Mouse (Mus musculus): ENCODE data around the gene Thap12. TPM values are rescaled to one million over a fixed set of nuclear protein-coding genes. Genes with fewer than 3 reads are reported as not detected.

Thap12 gene
- total and polyA plus RNA-seq, 3 experiments, result 47.7 to 140 (median 52.7) TPM

- TF ChIP-seq ZC3H11A (IDR thresholded peaks at IDR 0.05; ENCODE audit: low read depth, low read length), result no peak
- no peak for TF ChIP-seq NRF1 (IDR thresholded peaks at IDR 0.05; ENCODE audit: insufficient read depth, low read depth, low read length, poor library complexity, severe bottlenecking)
- TF ChIP-seq BHLHE40 (IDR thresholded peaks at IDR 0.05; ENCODE audit: borderline replicate concordance, low read depth, low read length), result no peak
- no peak for TF ChIP-seq TAL1 (IDR thresholded peaks at IDR 0.05; ENCODE audit: low read length)
- no peak for TF ChIP-seq GATA1 (IDR thresholded peaks at IDR 0.05; ENCODE audit: low read depth, low read length)
- no peak for TF ChIP-seq KAT2A (conservative IDR thresholded peaks at IDR 0.05; ENCODE audit: low read depth, low read length)
- TF ChIP-seq MAZ (IDR thresholded peaks at IDR 0.05; ENCODE audit: low read depth, low read length), result no peak
- no peak for TF ChIP-seq UBTF (IDR thresholded peaks at IDR 0.05; ENCODE audit: borderline replicate concordance, insufficient read depth, low read depth, low read length)
- no peak for TF ChIP-seq NELFE (IDR thresholded peaks at IDR 0.05; ENCODE audit: low read depth, low read length)
- Histone ChIP-seq H3K36me3 (ENCODE audit: control insufficient read depth in 1 of 2, insufficient read depth in 2 of 2, low read length in 2 of 2) (no peaks in the 10 kb centered on the region), H3K4me1 (ENCODE audit: control insufficient read depth in 1 of 2, insufficient read depth in 2 of 2, low read length in 2 of 2) (no peaks in the 10 kb centered on the region), H3K27me3 (ENCODE audit: control insufficient read depth in 1 of 2, insufficient read depth in 2 of 2, low read length in 2 of 2) (peaks cover 0 to 3% of the 10 kb centered on the region in 2 experiments; a peak in 2 of 4 replicates), H3K4me3 (ENCODE audit: control insufficient read depth in 1 of 2, insufficient read depth in 1 of 2, low read depth in 2 of 2, low read length in 2 of 2) (no peak overlapping the region), H3K9me3 (replicated peaks; ENCODE audit: insufficient read depth, low read length) (no peaks in the 10 kb centered on the region), H3K79me2 (ENCODE audit: control insufficient read depth, insufficient read depth, low read length, poor library complexity) (no peaks in the 10 kb centered on the region), H3K27ac (ENCODE audit: control insufficient read depth, low read depth, low read length) (no peak overlapping the region), H3K9ac (ENCODE audit: control insufficient read depth, low read depth, low read length, poor library complexity, severe bottlenecking) (no peak overlapping the region)
- DNase-seq (ENCODE audit: low read depth, low spot score), result no peak
Observed at GRCm38 (mm10) chr7:98760126-98760525, 57.2 kb downstream of the Thap12 start.

- peaks cover 0 to 1% of the 10 kb centered on the region in 2 experiments; a peak in 2 of 4 replicates for H3K27me3 ChIP-seq (ENCODE audit: control insufficient read depth in 1 of 2, insufficient read depth in 2 of 2, low read length in 2 of 2)
- DNase-seq (ENCODE audit: low read depth, low spot score), result no peak
- H3K36me3 ChIP-seq (ENCODE audit: control insufficient read depth in 1 of 2, insufficient read depth in 2 of 2, low read length in 2 of 2), result no peaks in the 10 kb centered on the region
- no peaks in the 10 kb centered on the region for H3K9me3 ChIP-seq (replicated peaks; ENCODE audit: insufficient read depth, low read length)
- H3K9ac ChIP-seq (ENCODE audit: control insufficient read depth, low read depth, low read length, poor library complexity, severe bottlenecking), result no peak overlapping the region
- H3K4me1 ChIP-seq (ENCODE audit: control insufficient read depth in 1 of 2, insufficient read depth in 2 of 2, low read length in 2 of 2), result no peaks in the 10 kb centered on the region
- no peak overlapping the region for H3K27ac ChIP-seq (ENCODE audit: control insufficient read depth, low read depth, low read length)
- no peaks in the 10 kb centered on the region for H3K79me2 ChIP-seq (ENCODE audit: control insufficient read depth, insufficient read depth, low read length, poor library complexity)
- TF ChIP-seq TCF12 (IDR thresholded peaks at IDR 0.05; ENCODE audit: low read depth, low read length) (no peak), BHLHE40 (IDR thresholded peaks at IDR 0.05; ENCODE audit: borderline replicate concordance, low read depth, low read length) (no peak), SMC3 (IDR thresholded peaks at IDR 0.05; ENCODE audit: low read depth, low read length) (no peak), GABPA (IDR thresholded peaks at IDR 0.05; ENCODE audit: low read depth, low read length) (no peak), USF1 (IDR thresholded peaks at IDR 0.05; ENCODE audit: low read depth, low read length) (no peak), CHD2 (IDR thresholded peaks at IDR 0.05; ENCODE audit: low read length) (no peak), TBP (IDR thresholded peaks at IDR 0.05; ENCODE audit: low read depth, low read length) (no peak), USF2 (IDR thresholded peaks at IDR 0.05; ENCODE audit: borderline replicate concordance in 1 of 2, insufficient read depth in 1 of 2, low read depth in 1 of 2, low read length in 2 of 2) (no peak)
- no peak overlapping the region for H3K4me3 ChIP-seq (ENCODE audit: control insufficient read depth in 1 of 2, insufficient read depth in 1 of 2, low read depth in 2 of 2, low read length in 2 of 2)
Observed at GRCm38 (mm10) chr7:98763911-98764310, 61.0 kb downstream of the Thap12 start.
